Mouse (Mus musculus) liver, embryonic 15.5 days (tissue): ENCODE results near the gene Epha3. TPM values are rescaled to one million over a fixed set of nuclear protein-coding genes. Genes with fewer than 3 reads are reported as not detected.

Experiments
- ATAC-seq: fragments of 200-750 bp; cut with Nextera tagmentation; 2 replicates; pipeline ENCODE4 v1.8.0; 2017; ENCODE audit warnings: moderate number of reproducible peaks, mild to moderate bottlenecking, moderate library complexity; ENCODE audit not compliant: insufficient read depth
- H3K27ac ChIP-seq: fragments of 300-500 bp; sonication (generic); replicated peaks from 2 replicates; pipeline ENCODE4 v1.5.1; 2015; ENCODE audit warnings: mild to moderate bottlenecking, inconsistent platforms
- H3K27me3 ChIP-seq: fragments of 300-500 bp; sonication (generic); 2 replicates; pipeline ENCODE4 v1.6.1; 2015; ENCODE audit warnings: mild to moderate bottlenecking, inconsistent platforms
- H3K36me3 ChIP-seq: fragments of 300-500 bp; sonication (generic); replicated peaks from 2 replicates; pipeline ENCODE4 v1.6.1; 2015; ENCODE audit warnings: moderate library complexity, mild to moderate bottlenecking, inconsistent platforms
- H3K4me1 ChIP-seq: fragments of 300-500 bp; sonication (generic); replicated peaks from 2 replicates; pipeline ENCODE4 v1.6.1; 2015; ENCODE audit warnings: inconsistent platforms
- H3K4me2 ChIP-seq: fragments of 300-500 bp; sonication (generic); 2 replicates; pipeline ENCODE4 v1.6.1; 2015; ENCODE audit warnings: moderate library complexity, mild to moderate bottlenecking, inconsistent platforms
- H3K4me3 ChIP-seq: fragments of 300-500 bp; sonication (generic); replicated peaks from 2 replicates; pipeline ENCODE4 v1.5.1; 2015; ENCODE audit warnings: mild to moderate bottlenecking, inconsistent platforms
- H3K9ac ChIP-seq: fragments of 300-500 bp; sonication (generic); 2 replicates; pipeline ENCODE4 v1.6.1; 2015; ENCODE audit warnings: moderate library complexity, mild to moderate bottlenecking, inconsistent platforms
- H3K9me3 ChIP-seq: fragments of 300-500 bp; sonication (generic); replicated peaks from 2 replicates; pipeline ENCODE4 v1.6.1; 2016; ENCODE audit warnings: inconsistent platforms
- WGBS: fragments of 180-500 bp; shearing (Covaris S2); methylation state at CpG from one replicate; pipeline ENCODE4 v1.1.7; 2015; ENCODE audit warnings: mixed read lengths; ENCODE audit not compliant: insufficient replicate concordance; 5-methylcytosine and 5-hydroxymethylcytosine counted together
- polyA plus RNA-seq: library from polyadenylated mRNA; unstranded; fragments of >200 nt; fragmentation: Nextera tagmentation; extraction: Ambion mirVana; gene quantifications from 2 replicates; pipeline ENCODE4 v1.2.1, GENCODE M21; 2015

Epha3 gene
- polyA plus RNA-seq, 1 experiment from 2014 or later: 0.68 TPM

DNA sequence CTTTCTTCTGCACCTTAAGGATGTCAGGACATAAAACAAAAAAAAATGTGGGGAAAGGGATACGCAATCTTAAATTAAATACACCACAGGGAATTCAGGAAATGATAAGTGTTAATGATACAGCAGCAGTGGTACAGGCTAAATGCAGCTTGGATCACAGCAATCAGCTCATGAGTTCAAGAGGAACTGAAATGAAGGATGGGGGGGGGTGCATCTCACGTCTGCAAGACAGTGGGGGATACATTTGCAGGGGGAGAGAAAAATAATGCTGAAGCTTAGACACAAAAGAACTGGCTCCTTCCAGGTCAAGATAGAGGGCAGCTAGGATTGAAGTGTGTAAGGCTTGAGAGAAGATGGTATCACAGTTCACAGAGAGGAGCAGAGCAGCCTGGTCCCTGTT is 42.8 kb downstream of the Epha3 start:
- Histone ChIP-seq H3K4me3 (no peak overlapping the region), H3K27me3 (no peaks in the 10 kb centered on the region), H3K36me3 (no peaks in the 10 kb centered on the region), H3K9me3 (no peaks in the 10 kb centered on the region), H3K9ac (no peak overlapping the region), H3K27ac (no peak overlapping the region), H3K4me1 (no peaks in the 10 kb centered on the region), H3K4me2 (no peak overlapping the region)
- 52% methylated on average over 2 of the region's 2 CpGs for WGBS
- no peak for ATAC-seq

DNA sequence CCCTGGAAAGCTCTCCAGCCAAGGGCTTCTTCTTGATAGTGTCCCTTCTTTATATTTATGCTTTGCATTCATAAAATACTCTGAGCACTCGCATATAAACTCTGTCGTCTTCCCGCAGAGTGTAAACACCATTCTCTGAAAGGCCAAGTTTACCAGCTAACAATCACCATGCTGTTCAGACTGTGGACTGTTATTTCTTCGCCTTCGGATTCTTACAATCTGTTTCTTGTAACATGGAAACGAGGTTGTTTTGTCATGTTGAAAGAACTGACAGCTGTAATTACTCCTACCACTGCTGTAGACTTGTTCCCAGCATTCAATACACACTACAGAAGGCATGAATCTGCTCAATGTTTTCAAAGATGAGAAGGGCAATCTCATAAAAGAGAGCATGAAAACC is 46.4 kb downstream of the Epha3 start:
- ATAC-seq: no peak
- Histone ChIP-seq H3K4me2 (no peak overlapping the region), H3K4me1 (no peaks in the 10 kb centered on the region), H3K27me3 (no peaks in the 10 kb centered on the region), H3K9ac (no peak overlapping the region), H3K9me3 (no peaks in the 10 kb centered on the region), H3K27ac (no peak overlapping the region), H3K4me3 (no peak overlapping the region), H3K36me3 (no peaks in the 10 kb centered on the region)
- 60% methylated on average over 6 of the region's 6 CpGs for WGBS

DNA sequence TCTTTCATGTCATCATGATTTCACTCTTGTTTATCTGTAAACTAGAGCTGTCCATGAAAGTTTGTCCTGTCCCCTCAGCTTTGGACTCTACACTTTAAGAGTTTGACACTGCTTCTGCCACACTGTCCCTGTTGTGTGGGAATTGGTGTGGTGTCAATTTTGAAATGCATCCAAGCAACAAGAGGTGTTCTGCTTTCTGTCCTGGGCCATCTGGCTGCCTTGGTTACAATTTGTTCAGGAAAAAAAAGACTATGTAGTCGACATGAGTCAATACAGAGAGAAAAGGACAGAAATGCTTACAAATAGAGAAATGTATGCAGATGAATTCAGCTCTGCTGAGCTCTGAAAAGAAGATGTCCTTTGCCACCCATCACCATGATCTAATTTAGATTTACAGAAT is 47.3 kb downstream of the Epha3 start:
- Histone ChIP-seq H3K9me3 (no peaks in the 10 kb centered on the region), H3K9ac (no peak overlapping the region), H3K4me1 (no peaks in the 10 kb centered on the region), H3K36me3 (no peaks in the 10 kb centered on the region), H3K4me2 (no peak overlapping the region), H3K27ac (no peak overlapping the region), H3K4me3 (no peak overlapping the region), H3K27me3 (no peaks in the 10 kb centered on the region)
- WGBS: 28% methylated on average over 1 of the region's 1 CpGs
- ATAC-seq: no peak

GRCm38 (mm10) chr16:63809871-63810270 is 54.1 kb downstream of the Epha3 start:
- no peak for ATAC-seq
- Histone ChIP-seq H3K9ac (no peak overlapping the region), H3K27me3 (no peaks in the 10 kb centered on the region), H3K27ac (no peak overlapping the region), H3K9me3 (no peaks in the 10 kb centered on the region), H3K36me3 (no peaks in the 10 kb centered on the region), H3K4me2 (no peak overlapping the region), H3K4me1 (no peaks in the 10 kb centered on the region), H3K4me3 (no peak overlapping the region)
- WGBS: 53% methylated on average over 5 of the region's 5 CpGs

DNA sequence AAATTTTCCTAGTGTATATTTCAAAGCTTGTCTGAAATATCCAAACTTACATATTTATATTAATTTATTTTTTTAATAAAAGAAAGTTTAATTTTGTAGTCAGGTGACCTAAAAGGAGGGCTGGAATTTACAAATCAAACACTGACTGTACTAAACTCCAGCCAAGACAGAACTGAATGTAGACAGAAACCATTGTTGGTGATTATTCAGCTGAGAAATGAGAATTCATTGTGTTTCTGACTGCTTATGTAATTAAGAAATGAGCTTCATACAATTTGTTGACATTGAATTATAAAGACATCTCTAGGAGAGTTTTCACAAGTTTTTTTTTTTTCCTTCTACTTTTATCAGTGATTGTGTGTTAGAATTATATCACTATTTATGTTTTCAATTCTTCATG is 55.0 kb downstream of the Epha3 start:
- H3K4me2 ChIP-seq: no peak overlapping the region
- no peaks in the 10 kb centered on the region for H3K27me3 ChIP-seq
- no peak overlapping the region for H3K9ac ChIP-seq
- no peak for ATAC-seq
- no peaks in the 10 kb centered on the region for H3K9me3 ChIP-seq
- no peaks in the 10 kb centered on the region for H3K36me3 ChIP-seq
- H3K27ac ChIP-seq: no peak overlapping the region
- H3K4me1 ChIP-seq: no peaks in the 10 kb centered on the region
- no peak overlapping the region for H3K4me3 ChIP-seq

DNA sequence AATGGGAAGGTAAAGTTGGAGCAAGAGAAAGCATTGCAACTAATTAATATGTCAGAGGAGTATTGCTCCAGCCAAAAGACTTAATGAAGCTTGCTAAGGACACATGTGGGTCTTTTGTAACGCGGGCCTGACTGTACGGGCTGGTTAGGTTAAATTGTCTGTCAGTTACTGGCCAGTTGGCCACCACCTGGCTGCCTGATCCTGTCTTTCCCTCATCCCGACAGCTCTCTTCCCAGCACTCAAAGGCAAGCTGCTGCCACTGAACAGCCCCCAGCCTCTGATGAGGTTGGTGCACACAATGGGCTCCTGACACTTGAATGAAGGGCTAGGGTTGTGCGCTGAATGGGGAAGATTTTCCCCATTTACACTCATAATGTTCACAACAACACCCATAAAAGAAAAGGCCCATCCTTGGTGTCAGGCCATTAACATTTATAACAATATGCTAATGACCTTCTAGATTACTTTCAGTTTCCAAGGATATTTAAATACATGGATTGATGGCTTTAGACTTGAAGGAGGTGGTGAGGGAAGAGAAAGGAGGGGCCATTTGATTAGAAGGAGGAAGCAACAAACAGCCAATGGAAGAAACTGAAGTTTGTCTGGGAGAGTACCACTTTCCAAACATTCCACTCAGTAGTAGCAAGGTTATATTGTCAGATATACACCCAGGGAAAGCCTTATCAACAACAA is 57.4 kb downstream of the Epha3 start:
- no peak overlapping the region for H3K4me2 ChIP-seq
- no peaks in the 10 kb centered on the region for H3K27me3 ChIP-seq
- no peaks in the 10 kb centered on the region for H3K9me3 ChIP-seq
- H3K4me1 ChIP-seq: no peaks in the 10 kb centered on the region
- H3K4me3 ChIP-seq: no peak overlapping the region
- no peak overlapping the region for H3K27ac ChIP-seq
- ATAC-seq: no peak
- H3K9ac ChIP-seq: no peak overlapping the region
- 59% methylated on average over 5 of the region's 5 CpGs for WGBS
- H3K36me3 ChIP-seq: no peaks in the 10 kb centered on the region

GRCm38 (mm10) chr16:63806025-63806424 is 58.0 kb downstream of the Epha3 start:
- WGBS: 65% methylated on average over 3 of the region's 3 CpGs
- no peak overlapping the region for H3K4me3 ChIP-seq
- H3K27ac ChIP-seq: no peak overlapping the region
- no peaks in the 10 kb centered on the region for H3K9me3 ChIP-seq
- H3K27me3 ChIP-seq: no peaks in the 10 kb centered on the region
- H3K4me2 ChIP-seq: no peak overlapping the region
- no peaks in the 10 kb centered on the region for H3K36me3 ChIP-seq
- no peak overlapping the region for H3K9ac ChIP-seq
- no peak for ATAC-seq
- H3K4me1 ChIP-seq: no peaks in the 10 kb centered on the region

- no peak overlapping the region for H3K27ac ChIP-seq
- H3K9ac ChIP-seq: no peak overlapping the region
- no peak overlapping the region for H3K4me3 ChIP-seq
- H3K27me3 ChIP-seq: no peaks in the 10 kb centered on the region
- no peaks in the 10 kb centered on the region for H3K36me3 ChIP-seq
- ATAC-seq: no peak
- no peaks in the 10 kb centered on the region for H3K9me3 ChIP-seq
- 86% methylated on average over 3 of the region's 3 CpGs for WGBS
- no peaks in the 10 kb centered on the region for H3K4me1 ChIP-seq
- no peak overlapping the region for H3K4me2 ChIP-seq
These were observed 62.5 kb downstream of the Epha3 start for GRCm38 (mm10) chr16:63801436-63801835.

DNA sequence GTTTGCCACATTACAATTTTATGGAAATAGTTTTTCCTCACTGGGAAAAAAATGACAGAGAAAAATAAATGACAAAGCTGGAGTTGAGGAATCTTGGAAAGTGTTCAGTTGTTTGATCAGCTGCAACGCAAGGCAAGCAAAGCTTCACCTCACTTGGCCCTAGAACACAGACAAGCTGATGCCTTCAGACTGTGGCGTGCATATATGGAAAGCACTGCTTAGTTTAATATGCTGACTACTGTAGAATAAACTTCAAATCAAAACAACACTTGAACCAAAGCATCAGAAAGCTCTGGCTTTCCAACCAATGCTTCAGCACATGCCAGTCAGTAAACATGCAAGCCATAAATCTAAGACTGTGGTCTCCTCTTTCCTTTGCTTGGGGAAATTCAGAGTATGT is 65.6 kb downstream of the Epha3 start:
- Histone ChIP-seq H3K4me1 (no peaks in the 10 kb centered on the region), H3K4me3 (no peak overlapping the region), H3K27me3 (no peaks in the 10 kb centered on the region), H3K36me3 (no peaks in the 10 kb centered on the region), H3K4me2 (no peak overlapping the region), H3K9ac (no peak overlapping the region), H3K27ac (no peak overlapping the region), H3K9me3 (no peaks in the 10 kb centered on the region)
- WGBS: 57% methylated on average over 2 of the region's 2 CpGs
- no peak for ATAC-seq

- Histone ChIP-seq H3K9me3 (no peaks in the 10 kb centered on the region), H3K4me1 (no peaks in the 10 kb centered on the region), H3K4me3 (no peak overlapping the region), H3K9ac (no peak overlapping the region), H3K4me2 (no peak overlapping the region), H3K36me3 (no peaks in the 10 kb centered on the region), H3K27ac (no peak overlapping the region), H3K27me3 (no peaks in the 10 kb centered on the region)
- 69% methylated on average over 5 of the region's 5 CpGs for WGBS
- ATAC-seq: no peak
These were observed 69.7 kb downstream of the Epha3 start for GRCm38 (mm10) chr16:63794292-63794691.

DNA sequence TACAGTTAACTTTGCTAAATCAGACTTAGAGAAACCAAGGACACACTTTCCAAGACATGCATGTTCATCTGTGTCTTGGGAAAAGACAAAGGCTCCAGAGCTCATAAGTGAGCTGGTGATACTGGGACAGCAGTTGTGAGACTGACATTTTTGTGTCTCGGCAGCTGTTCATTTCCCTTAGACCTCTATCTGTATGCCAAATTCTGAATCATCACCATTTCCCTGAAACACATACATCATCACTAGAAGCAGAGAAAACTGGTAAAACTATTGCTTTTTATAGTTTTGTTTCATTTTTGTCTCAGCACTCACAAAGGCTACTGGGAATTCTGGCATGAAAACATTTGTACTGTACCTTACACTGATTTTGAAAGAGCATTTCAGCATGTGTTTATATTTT is 70.2 kb downstream of the Epha3 start:
- no peak overlapping the region for H3K4me2 ChIP-seq
- no peaks in the 10 kb centered on the region for H3K27me3 ChIP-seq
- H3K4me3 ChIP-seq: no peak overlapping the region
- no peak for ATAC-seq
- no peak overlapping the region for H3K9ac ChIP-seq
- 74% methylated on average over 1 of the region's 1 CpGs for WGBS
- no peaks in the 10 kb centered on the region for H3K36me3 ChIP-seq
- H3K27ac ChIP-seq: no peak overlapping the region
- H3K9me3 ChIP-seq: no peaks in the 10 kb centered on the region
- H3K4me1 ChIP-seq: no peaks in the 10 kb centered on the region

- WGBS: 67% methylated on average over 2 of the region's 2 CpGs
- no peak overlapping the region for H3K4me3 ChIP-seq
- H3K27me3 ChIP-seq: no peaks in the 10 kb centered on the region
- ATAC-seq: no peak
- H3K9me3 ChIP-seq: no peaks in the 10 kb centered on the region
- no peak overlapping the region for H3K4me2 ChIP-seq
- no peak overlapping the region for H3K27ac ChIP-seq
- no peaks in the 10 kb centered on the region for H3K4me1 ChIP-seq
- no peaks in the 10 kb centered on the region for H3K36me3 ChIP-seq
- no peak overlapping the region for H3K9ac ChIP-seq
These were observed 71.9 kb downstream of the Epha3 start for GRCm38 (mm10) chr16:63792084-63792483.
